Mouse (Mus musculus) spleen, adult 18-20 months (tissue): ENCODE measurements at regions not wholly inside any gene's neighbourhood (a gene's known extent, or its start where the extent isn't known, plus 50 kb on each side); places are given as distances from the start of the nearest gene placed in this dataset.
A peak's percentile ranks its signal among the peaks of the same experiment; 100 is the strongest.

Experiments used
- DNase-seq, 2 experiments: peaks; one replicate each; pipeline ENCODE4 v3.0.0; 2022; ENCODE audit warnings: mixed read lengths in 2 of 2

GRCm38 (mm10) chr15:12066857-12067211, 50.8 kb upstream of the Zfr start:
- no peak for DNase-seq

- DNase-seq: peak in 1 of 2 experiments; percentile 7
Measured at GRCm38 (mm10) chr15:12066176-12066856, 51.3 kb upstream of the Zfr start.

GRCm38 (mm10) chr15:12054870-12055269, 58.1 kb upstream of the Sub1 start:
- DNase-seq: no peak

GRCm38 (mm10) chr15:12053610-12054009, 56.8 kb upstream of the Sub1 start:
- DNase-seq: no peak

- no peak for DNase-seq
Measured at GRCm38 (mm10) chr15:12048965-12049364, 52.2 kb upstream of the Sub1 start.

- DNase-seq: no peak
Measured at GRCm38 (mm10) chr15:12048214-12048507, 51.4 kb upstream of the Sub1 start.

GRCm38 (mm10) chr15:12047349-12048213, 50.8 kb upstream of the Sub1 start:
- no peak for DNase-seq
